Mouse (Mus musculus) intestine, embryonic 14.5 days (tissue): ENCODE measurements at regions not wholly inside any gene's neighbourhood (a gene's known extent, or its start where the extent isn't known, plus 50 kb on each side); places are given as distances from the start of the nearest gene placed in this dataset.
A peak's percentile ranks its signal among the peaks of the same experiment; 100 is the strongest.
"Not testable (repeated sequence)": the region's sequence is repeated elsewhere in the genome, so short reads cannot be mapped to it uniquely, and the experiment has no call there.

Experiments
- ATAC-seq: fragments of 200-750 bp; cut with Nextera tagmentation; replicated peaks from 2 replicates; pipeline ENCODE4 v1.8.0; 2017; ENCODE audit warnings: low read depth, moderate number of reproducible peaks, moderate TSS enrichment, moderate library complexity; ENCODE audit not compliant: low FRiP score, low TSS enrichment
- DNase-seq: peaks from one replicate; pipeline ENCODE4 v3.0.0-alpha.2; 2018; ENCODE audit warnings: low spot score
- H3K27ac ChIP-seq: fragments of 300-500 bp; sonication (generic); 2 replicates; pipeline ENCODE4 v1.5.1; 2014; ENCODE audit warnings: low read depth, mild to moderate bottlenecking, control low read depth
- H3K27me3 ChIP-seq: fragments of 300-500 bp; sonication (generic); replicated peaks from 2 replicates; pipeline ENCODE4 v1.6.1; 2014; ENCODE audit warnings: low read length, control low read depth; ENCODE audit not compliant: control insufficient read depth, insufficient read depth
- H3K36me3 ChIP-seq: fragments of 300-500 bp; sonication (generic); 2 replicates; pipeline ENCODE4 v1.6.1; 2014; ENCODE audit warnings: low read length, control low read depth; ENCODE audit not compliant: control insufficient read depth, insufficient read depth
- H3K4me1 ChIP-seq: fragments of 300-500 bp; sonication (generic); replicated peaks from 2 replicates; pipeline ENCODE4 v1.6.1; 2014; ENCODE audit warnings: low read length, control low read depth, mixed read lengths; ENCODE audit not compliant: control insufficient read depth, insufficient read depth
- H3K4me2 ChIP-seq: fragments of 300-500 bp; sonication (generic); 2 replicates; pipeline ENCODE4 v1.6.1; 2014; ENCODE audit warnings: low read length
- H3K4me3 ChIP-seq: fragments of 300-500 bp; sonication (generic); 2 replicates; pipeline ENCODE4 v1.5.1; 2014; ENCODE audit warnings: low read depth, low read length, control low read depth, mixed read lengths
- H3K9ac ChIP-seq: fragments of 300-500 bp; sonication (generic); 2 replicates; pipeline ENCODE4 v1.6.1; 2014; ENCODE audit warnings: mild to moderate bottlenecking, low read length
- H3K9me3 ChIP-seq: fragments of 300-500 bp; sonication (generic); 2 replicates; pipeline ENCODE4 v1.6.1; 2016; ENCODE audit warnings: low read length, control low read depth; ENCODE audit not compliant: control insufficient read depth
- WGBS: fragments of 180-500 bp; shearing (Covaris S2); extraction: QIAGEN DNeasy Blood & Tissue Kit; methylation state at CpG from one replicate; pipeline ENCODE4 v1.1.7; 2014; 5-methylcytosine and 5-hydroxymethylcytosine counted together

GRCm38 (mm10) chr2:78291665-78292064, 345.5 kb upstream of the Cwc22 start:
- Histone ChIP-seq H3K4me2 (no peak overlapping the region), H3K27ac (no peak overlapping the region), H3K9ac (no peak overlapping the region), H3K36me3 (no peaks in the 10 kb centered on the region), H3K9me3 (no peaks in the 10 kb centered on the region), H3K4me1 (no peaks in the 10 kb centered on the region), H3K27me3 (no peaks in the 10 kb centered on the region), H3K4me3 (no peak overlapping the region)
- WGBS = 7% methylated on average over 1 of the region's 1 CpGs
- DNase-seq (no peak), ATAC-seq (no peak)

GRCm38 (mm10) chr2:78284806-78285205, 338.6 kb upstream of the Cwc22 start:
- H3K9ac ChIP-seq = no peak overlapping the region
- no peak for DNase-seq
- no peaks in the 10 kb centered on the region for H3K36me3 ChIP-seq
- H3K4me1 ChIP-seq = peaks cover 7% of the 10 kb centered on the region; the same call in 1 of the 2 replicates
- no peaks in the 10 kb centered on the region for H3K9me3 ChIP-seq
- no peaks in the 10 kb centered on the region for H3K27me3 ChIP-seq
- no peak overlapping the region for H3K4me3 ChIP-seq
- no peak for ATAC-seq
- H3K27ac ChIP-seq = no peak overlapping the region
- no peak overlapping the region for H3K4me2 ChIP-seq

GRCm38 (mm10) chr2:78283605-78284004, 337.4 kb upstream of the Cwc22 start:
- Histone ChIP-seq H3K9ac (no peak overlapping the region), H3K4me2 (no peak overlapping the region), H3K4me1 (peaks cover 7% of the 10 kb centered on the region; the same call in 1 of the 2 replicates), H3K36me3 (no peaks in the 10 kb centered on the region), H3K4me3 (no peak overlapping the region), H3K9me3 (no peaks in the 10 kb centered on the region), H3K27ac (no peak overlapping the region), H3K27me3 (no peaks in the 10 kb centered on the region)
- DNase-seq = no peak
- ATAC-seq = no peak
- 64% methylated on average over 4 of the region's 4 CpGs for WGBS

DNA sequence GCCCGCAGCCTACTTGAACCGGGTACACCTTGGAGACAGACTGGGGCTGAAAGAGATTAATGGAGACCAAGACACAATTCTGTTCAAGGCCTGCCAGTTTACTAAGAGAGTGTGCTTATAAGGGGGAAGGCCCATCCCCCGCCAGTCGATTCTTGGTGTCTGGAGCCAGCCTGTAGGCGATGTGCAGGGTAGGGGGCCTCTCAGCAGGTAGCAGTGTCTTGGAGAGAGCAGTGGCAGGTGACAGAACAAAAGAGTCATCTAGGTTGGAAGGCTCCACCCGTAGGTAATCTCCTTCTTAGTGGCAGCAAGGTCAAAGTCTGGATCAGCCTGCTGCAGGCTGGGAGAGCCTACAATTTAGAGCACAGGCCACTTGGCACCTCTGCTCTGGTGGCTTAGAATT, 335.7 kb upstream of the Cwc22 start:
- H3K4me1 ChIP-seq, H3K9me3 ChIP-seq, H3K4me2 ChIP-seq, H3K9ac ChIP-seq, DNase-seq, H3K27me3 ChIP-seq, H3K36me3 ChIP-seq, H3K4me3 ChIP-seq, H3K27ac ChIP-seq: not testable (repeated sequence)
- ATAC-seq = peak; percentile 45; the same call in 1 of the 2 replicates
- 71% methylated on average over 6 of the region's 6 CpGs for WGBS

DNA sequence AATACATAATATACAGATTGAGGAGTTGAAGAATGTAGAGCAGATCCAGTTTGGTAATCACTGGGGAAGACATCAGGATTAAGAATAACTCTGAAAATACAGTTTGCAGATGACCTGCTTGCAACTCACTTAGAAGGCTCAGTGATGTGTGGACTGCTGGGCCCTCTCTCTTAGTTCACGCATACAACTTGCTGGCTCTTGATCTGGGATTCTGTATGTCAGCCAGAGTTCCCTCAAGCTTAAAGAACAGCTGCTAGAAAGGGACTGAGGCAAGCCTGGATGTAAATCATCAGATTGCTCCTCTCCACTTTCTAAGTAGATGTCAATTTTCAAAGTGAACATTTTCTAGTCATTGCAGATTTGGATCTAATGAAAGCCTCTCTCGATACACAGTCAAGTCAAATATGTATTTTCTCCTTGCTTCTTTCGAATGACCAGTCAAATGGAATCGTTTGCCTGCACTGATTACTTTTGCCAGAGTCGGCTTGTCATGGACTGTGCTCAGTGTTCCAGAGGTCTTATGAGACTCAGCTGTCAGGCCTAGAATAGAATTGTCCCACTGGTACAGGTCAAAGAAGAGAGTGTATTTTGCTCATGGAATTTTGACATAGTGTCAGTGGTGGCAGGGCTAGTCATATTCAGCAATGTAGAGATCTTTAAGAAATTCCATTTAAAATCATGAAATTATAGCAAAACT, 334.2 kb upstream of the Cwc22 start:
- Histone ChIP-seq H3K4me3 (no peak overlapping the region), H3K4me1 (peaks cover 7% of the 10 kb centered on the region; the same call in 1 of the 2 replicates), H3K9me3 (no peaks in the 10 kb centered on the region), H3K9ac (no peak overlapping the region), H3K36me3 (no peaks in the 10 kb centered on the region), H3K27me3 (no peaks in the 10 kb centered on the region), H3K4me2 (no peak overlapping the region), H3K27ac (no peak overlapping the region; the same call in 1 of the 2 replicates)
- no peak for ATAC-seq
- WGBS = 56% methylated on average over 5 of the region's 5 CpGs
- no peak for DNase-seq

- peaks cover 3% of the 10 kb centered on the region; the same call in 1 of the 2 replicates for H3K4me1 ChIP-seq
- H3K27me3 ChIP-seq = no peaks in the 10 kb centered on the region
- DNase-seq (peak; percentile 72), ATAC-seq (peak; percentile 84)
- H3K36me3 ChIP-seq = no peaks in the 10 kb centered on the region
- peak overlapping the region; percentile 69; the same call in 1 of the 2 replicates for H3K27ac ChIP-seq
- H3K4me2 ChIP-seq = no peak overlapping the region
- H3K4me3 ChIP-seq = no peak overlapping the region
- H3K9ac ChIP-seq = no peak overlapping the region
- H3K9me3 ChIP-seq = no peaks in the 10 kb centered on the region
- 43% methylated on average over 5 of the region's 5 CpGs for WGBS
Observed at GRCm38 (mm10) chr2:78279382-78280056, 333.3 kb upstream of the Cwc22 start.

DNA sequence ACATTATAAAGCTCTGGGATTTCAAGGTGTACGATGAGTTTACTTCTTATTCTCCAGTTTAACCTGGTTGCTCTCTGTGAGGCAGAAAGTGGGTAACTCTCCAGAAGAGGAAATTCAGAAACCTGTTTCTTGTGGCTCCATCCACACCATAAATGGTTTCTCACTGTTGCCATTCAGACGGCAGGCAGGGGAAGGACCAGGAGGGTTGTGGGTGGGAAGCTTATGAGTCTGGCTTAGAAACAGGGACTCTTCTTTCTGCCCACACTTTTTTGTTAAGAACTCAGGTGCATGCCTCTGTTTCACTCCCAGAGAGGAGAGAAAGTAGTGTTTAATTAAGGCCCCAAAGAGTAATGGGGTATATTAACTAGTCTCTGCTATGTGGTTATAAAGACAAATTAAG, 332.5 kb upstream of the Cwc22 start:
- no peak overlapping the region for H3K4me2 ChIP-seq
- peaks cover 3% of the 10 kb centered on the region; the same call in 1 of the 2 replicates for H3K4me1 ChIP-seq
- DNase-seq = no peak

DNA sequence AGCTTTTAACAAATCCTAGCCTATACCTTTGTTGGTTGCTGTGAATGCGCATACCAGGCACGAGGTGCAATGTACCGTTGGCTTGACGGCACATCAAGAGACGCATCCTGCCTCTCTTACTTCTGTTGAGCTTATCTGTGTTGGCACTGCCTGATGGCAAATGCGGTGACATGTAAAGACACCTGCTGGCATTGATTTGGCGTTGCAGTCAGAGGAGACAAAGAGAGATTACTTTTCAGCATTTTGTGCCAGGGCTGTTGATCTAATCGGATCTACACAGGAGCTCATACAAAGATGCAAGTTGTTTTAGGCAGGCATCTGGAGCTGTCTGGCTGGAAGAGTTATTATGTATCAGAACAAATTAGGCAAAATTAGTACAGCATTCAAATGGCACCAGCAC, 331.5 kb upstream of the Cwc22 start:
- WGBS = 88% methylated on average over 8 of the region's 8 CpGs
- Histone ChIP-seq H3K27me3 (no peaks in the 10 kb centered on the region), H3K9me3 (no peaks in the 10 kb centered on the region), H3K4me3 (no peak overlapping the region), H3K4me2 (no peak overlapping the region), H3K4me1 (peaks cover 3% of the 10 kb centered on the region; the same call in 1 of the 2 replicates), H3K27ac (no peak overlapping the region; the same call in 1 of the 2 replicates), H3K9ac (no peak overlapping the region), H3K36me3 (no peaks in the 10 kb centered on the region)
- DNase-seq (no peak), ATAC-seq (no peak)

More for the DNA sequence above, 332.5 kb upstream of the Cwc22 start:
- no peak for ATAC-seq
- H3K4me3 ChIP-seq = no peak overlapping the region
- H3K27ac ChIP-seq = no peak overlapping the region
- H3K27me3 ChIP-seq = no peaks in the 10 kb centered on the region
- no peaks in the 10 kb centered on the region for H3K9me3 ChIP-seq
- 62% methylated on average over 2 of the region's 2 CpGs for WGBS
- no peaks in the 10 kb centered on the region for H3K36me3 ChIP-seq
- no peak overlapping the region for H3K9ac ChIP-seq
